Mouse (Mus musculus): ENCODE results near the gene Esr1. TPM values are rescaled to one million over a fixed set of nuclear protein-coding genes. Genes with fewer than 3 reads are reported as not detected.

Gene Esr1
- polyA plus RNA-seq (2014; fragmentation: Nextera tagmentation; extraction: Ambion mirVana) = 0.67 and 1.1 TPM in 2 replicates

- Histone ChIP-seq H3K9me3 (ENCODE audit: control insufficient read depth, low read length) (no peaks in the 10 kb centered on the region), H3K9ac (ENCODE audit: low read length) (no peak within 1 kb of the TSS), H3K27ac (replicated peaks; ENCODE audit: low read depth, low read length) (peak within 1 kb of the TSS; percentile 62; the same call in 1 of the 2 replicates), H3K4me1 (ENCODE audit: control insufficient read depth, insufficient read depth, low read length) (0 out of 2 replicates have a peak, but pooled peaks cover 2% of the 10 kb centered on the region), H3K36me3 (ENCODE audit: control insufficient read depth, insufficient read depth, low read length) (no peaks in the 10 kb centered on the region), H3K27me3 (ENCODE audit: control insufficient read depth, insufficient read depth, low read length) (no peaks in the 10 kb centered on the region), H3K4me2 (ENCODE audit: low read depth, severe bottlenecking) (peak within 1 kb of the TSS; percentile 15; the same call in 1 of the 2 replicates), H3K4me3 (ENCODE audit: low read depth, low read length) (no peak within 1 kb of the TSS)
- DNase-seq (ENCODE audit: low spot score) = peak; percentile 31
- ATAC-seq (ENCODE audit: insufficient number of reproducible peaks, low FRiP score, low TSS enrichment, low read depth) = no peak
- 39% methylated on average over 13 of the region's 13 CpGs for WGBS
Measured at GRCm38 (mm10) chr10:4611386-4612155, at the start of gene Esr1. Esr1 (plus strand) TSS chr10:4611593.

GRCm38 (mm10) chr10:4565148-4565547 is 46.2 kb upstream of the Esr1 start:
- Histone ChIP-seq H3K4me1 (ENCODE audit: control insufficient read depth, insufficient read depth, low read length) (no peaks in the 10 kb centered on the region), H3K9me3 (ENCODE audit: control insufficient read depth, low read length) (no peaks in the 10 kb centered on the region), H3K4me2 (ENCODE audit: low read depth, severe bottlenecking) (no peak overlapping the region), H3K36me3 (ENCODE audit: control insufficient read depth, insufficient read depth, low read length) (no peaks in the 10 kb centered on the region), H3K27me3 (ENCODE audit: control insufficient read depth, insufficient read depth, low read length) (no peaks in the 10 kb centered on the region), H3K27ac (replicated peaks; ENCODE audit: low read depth, low read length) (no peak overlapping the region), H3K9ac (ENCODE audit: low read length) (no peak overlapping the region), H3K4me3 (ENCODE audit: low read depth, low read length) (no peak overlapping the region)
- DNase-seq (ENCODE audit: low spot score) = no peak
- WGBS = 95% methylated on average over 1 of the region's 1 CpGs
- ATAC-seq (ENCODE audit: insufficient number of reproducible peaks, low FRiP score, low TSS enrichment, low read depth) = no peak

GRCm38 (mm10) chr10:4570778-4571177 is 40.6 kb upstream of the Esr1 start:
- ATAC-seq (ENCODE audit: insufficient number of reproducible peaks, low FRiP score, low TSS enrichment, low read depth) = no peak
- H3K4me3 ChIP-seq (ENCODE audit: low read depth, low read length) = no peak overlapping the region
- no peaks in the 10 kb centered on the region for H3K36me3 ChIP-seq (ENCODE audit: control insufficient read depth, insufficient read depth, low read length)
- H3K9ac ChIP-seq (ENCODE audit: low read length) = no peak overlapping the region
- no peak overlapping the region for H3K4me2 ChIP-seq (ENCODE audit: low read depth, severe bottlenecking)
- no peak overlapping the region for H3K27ac ChIP-seq (replicated peaks; ENCODE audit: low read depth, low read length)
- H3K9me3 ChIP-seq (ENCODE audit: control insufficient read depth, low read length) = no peaks in the 10 kb centered on the region
- DNase-seq (ENCODE audit: low spot score) = no peak
- H3K27me3 ChIP-seq (ENCODE audit: control insufficient read depth, insufficient read depth, low read length) = no peaks in the 10 kb centered on the region
- no peaks in the 10 kb centered on the region for H3K4me1 ChIP-seq (ENCODE audit: control insufficient read depth, insufficient read depth, low read length)
- 90% methylated on average over 4 of the region's 4 CpGs for WGBS

GRCm38 (mm10) chr10:4571304-4571703 is 40.1 kb upstream of the Esr1 start:
- Histone ChIP-seq H3K27ac (replicated peaks; ENCODE audit: low read depth, low read length) (no peak overlapping the region), H3K9ac (ENCODE audit: low read length) (no peak overlapping the region), H3K27me3 (ENCODE audit: control insufficient read depth, insufficient read depth, low read length) (no peaks in the 10 kb centered on the region), H3K4me3 (ENCODE audit: low read depth, low read length) (no peak overlapping the region), H3K9me3 (ENCODE audit: control insufficient read depth, low read length) (no peaks in the 10 kb centered on the region), H3K4me1 (ENCODE audit: control insufficient read depth, insufficient read depth, low read length) (no peaks in the 10 kb centered on the region), H3K4me2 (ENCODE audit: low read depth, severe bottlenecking) (no peak overlapping the region), H3K36me3 (ENCODE audit: control insufficient read depth, insufficient read depth, low read length) (no peaks in the 10 kb centered on the region)
- ATAC-seq (ENCODE audit: insufficient number of reproducible peaks, low FRiP score, low TSS enrichment, low read depth) = no peak
- WGBS = 79% methylated on average over 4 of the region's 4 CpGs
- DNase-seq (ENCODE audit: low spot score) = no peak

GRCm38 (mm10) chr10:4581905-4582304 is 29.5 kb upstream of the Esr1 start:
- no peak overlapping the region for H3K9ac ChIP-seq (ENCODE audit: low read length)
- H3K4me2 ChIP-seq (ENCODE audit: low read depth, severe bottlenecking) = no peak overlapping the region
- DNase-seq (ENCODE audit: low spot score) = no peak
- no peak overlapping the region for H3K27ac ChIP-seq (replicated peaks; ENCODE audit: low read depth, low read length)
- WGBS = 82% methylated on average over 5 of the region's 5 CpGs
- H3K4me3 ChIP-seq (ENCODE audit: low read depth, low read length) = no peak overlapping the region
- 0 out of 2 replicates have a peak, but pooled peaks have one; percentile 39 for ATAC-seq (ENCODE audit: insufficient number of reproducible peaks, low FRiP score, low TSS enrichment, low read depth)
- no peaks in the 10 kb centered on the region for H3K36me3 ChIP-seq (ENCODE audit: control insufficient read depth, insufficient read depth, low read length)
- no peaks in the 10 kb centered on the region for H3K4me1 ChIP-seq (ENCODE audit: control insufficient read depth, insufficient read depth, low read length)
- no peaks in the 10 kb centered on the region for H3K27me3 ChIP-seq (ENCODE audit: control insufficient read depth, insufficient read depth, low read length)
- H3K9me3 ChIP-seq (ENCODE audit: control insufficient read depth, low read length) = no peaks in the 10 kb centered on the region

- ATAC-seq (ENCODE audit: insufficient number of reproducible peaks, low FRiP score, low TSS enrichment, low read depth) = no peak
- Histone ChIP-seq H3K4me2 (ENCODE audit: low read depth, severe bottlenecking) (no peak overlapping the region), H3K9me3 (ENCODE audit: control insufficient read depth, low read length) (no peaks in the 10 kb centered on the region), H3K4me3 (ENCODE audit: low read depth, low read length) (no peak overlapping the region), H3K27ac (replicated peaks; ENCODE audit: low read depth, low read length) (no peak overlapping the region), H3K9ac (ENCODE audit: low read length) (no peak overlapping the region), H3K27me3 (ENCODE audit: control insufficient read depth, insufficient read depth, low read length) (no peaks in the 10 kb centered on the region), H3K36me3 (ENCODE audit: control insufficient read depth, insufficient read depth, low read length) (no peaks in the 10 kb centered on the region), H3K4me1 (ENCODE audit: control insufficient read depth, insufficient read depth, low read length) (no peaks in the 10 kb centered on the region)
- WGBS = 89% methylated on average over 6 of the region's 6 CpGs
- no peak for DNase-seq (ENCODE audit: low spot score)
Measured at GRCm38 (mm10) chr10:4586691-4587090, 24.7 kb upstream of the Esr1 start.

- no peak overlapping the region for H3K4me2 ChIP-seq (ENCODE audit: low read depth, severe bottlenecking)
- H3K4me3 ChIP-seq (ENCODE audit: low read depth, low read length) = no peak overlapping the region
- H3K27ac ChIP-seq (replicated peaks; ENCODE audit: low read depth, low read length) = no peak overlapping the region
- H3K27me3 ChIP-seq (ENCODE audit: control insufficient read depth, insufficient read depth, low read length) = no peaks in the 10 kb centered on the region
- no peak overlapping the region for H3K9ac ChIP-seq (ENCODE audit: low read length)
- DNase-seq (ENCODE audit: low spot score) (no peak), ATAC-seq (ENCODE audit: insufficient number of reproducible peaks, low FRiP score, low TSS enrichment, low read depth) (no peak)
- no peaks in the 10 kb centered on the region for H3K4me1 ChIP-seq (ENCODE audit: control insufficient read depth, insufficient read depth, low read length)
- H3K9me3 ChIP-seq (ENCODE audit: control insufficient read depth, low read length) = no peaks in the 10 kb centered on the region
- no peaks in the 10 kb centered on the region for H3K36me3 ChIP-seq (ENCODE audit: control insufficient read depth, insufficient read depth, low read length)
- 77% methylated on average over 4 of the region's 4 CpGs for WGBS
Measured at GRCm38 (mm10) chr10:4589576-4589975, 21.8 kb upstream of the Esr1 start.

GRCm38 (mm10) chr10:4590956-4591355 is 20.4 kb upstream of the Esr1 start:
- H3K27ac ChIP-seq (replicated peaks; ENCODE audit: low read depth, low read length) = no peak overlapping the region
- no peaks in the 10 kb centered on the region for H3K9me3 ChIP-seq (ENCODE audit: control insufficient read depth, low read length)
- no peaks in the 10 kb centered on the region for H3K4me1 ChIP-seq (ENCODE audit: control insufficient read depth, insufficient read depth, low read length)
- ATAC-seq (ENCODE audit: insufficient number of reproducible peaks, low FRiP score, low TSS enrichment, low read depth) = no peak
- H3K36me3 ChIP-seq (ENCODE audit: control insufficient read depth, insufficient read depth, low read length) = no peaks in the 10 kb centered on the region
- H3K27me3 ChIP-seq (ENCODE audit: control insufficient read depth, insufficient read depth, low read length) = no peaks in the 10 kb centered on the region
- 61% methylated on average over 8 of the region's 8 CpGs for WGBS
- no peak overlapping the region for H3K4me2 ChIP-seq (ENCODE audit: low read depth, severe bottlenecking)
- no peak for DNase-seq (ENCODE audit: low spot score)
- H3K4me3 ChIP-seq (ENCODE audit: low read depth, low read length) = no peak overlapping the region
- no peak overlapping the region for H3K9ac ChIP-seq (ENCODE audit: low read length)

Measured in limb, embryonic 11.5 days (tissue).